Mouse (Mus musculus): ENCODE measurements around the gene Vmn2r113.
"Not testable (repeated sequence)": the region's sequence is repeated elsewhere in the genome, so short reads cannot be mapped to it uniquely, and the experiment has no call there.

The Vmn2r113 gene

GRCm38 (mm10) chr17:22942684-22943083 lies at the start of gene Vmn2r113:
TSS of gene Vmn2r113 (plus strand) at chr17:22942984.
- not testable (repeated sequence) for DNase-seq (ENCODE audit: inconsistent ontology term)

All from Muller cell, postnatal 12 days (primary cell).